31 mouse cellular contexts compared by ENCODE assay signal in the genomic region with DNA sequence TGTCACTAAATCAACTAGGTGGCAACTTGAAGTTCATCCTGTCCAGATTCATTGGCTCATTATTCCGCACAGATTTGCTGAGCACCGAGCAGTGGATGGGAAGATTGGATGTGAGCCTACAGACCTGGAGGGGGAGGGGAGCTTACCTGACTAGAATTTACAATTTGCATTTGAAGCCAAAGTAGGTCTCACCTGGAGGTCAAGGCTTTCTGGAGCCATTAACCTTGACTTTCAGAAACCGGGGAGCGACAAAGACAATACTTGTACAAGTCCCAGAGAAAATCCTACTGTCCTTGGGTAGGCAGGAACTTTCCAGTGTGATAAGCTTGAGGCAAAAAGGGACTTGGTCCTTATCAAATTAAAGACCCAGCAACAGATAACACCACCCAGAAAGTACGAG. TPM values are rescaled to one million over a fixed set of nuclear protein-coding genes. Genes with fewer than 3 reads are reported as not detected.
DNase-seq lines count a peak whose midpoint lies in the region; ATAC-seq and TF ChIP-seq lines count a peak whose summit lies in the region.
"Had no signal": no experiment of that assay in that cellular context is flagged by ENCODE, and none has a peak within 500 bp of the region (broad histone marks: within the 10 kb centered on the region; RNA-seq: fewer than 3 reads in every experiment).

No protein-coding gene starts in this region.

- peak overlapping the region; percentile 19; the same call in 1 of the 2 replicates for H3K4me2 ChIP-seq in heart, embryonic 11.5 days
- H3K4me2 ChIP-seq in kidney, embryonic 16.5 days (replicated peaks; ENCODE audit: low read depth, low read length), result no peak overlapping the region
- H3K4me2 ChIP-seq: embryonic facial prominence, embryonic 13.5 days; embryonic facial prominence, embryonic 15.5 days; forebrain, embryonic 12.5 days had no signal

- TF ChIP-seq CTCF in heart, adult 2 months (IDR thresholded peaks at IDR 0.05), result no peak
- no peak for TF ChIP-seq CTCF in ES-Bruce4 (IDR thresholded peaks at IDR 0.05; ENCODE audit: low read depth, low read length)

- peaks cover 5% of the 10 kb centered on the region; the same call in 1 of the 2 replicates for H3K4me1 ChIP-seq in heart, embryonic 11.5 days (ENCODE audit: control insufficient read depth, insufficient read depth, low read length)
- H3K4me1 ChIP-seq in heart, adult 2 months (ENCODE audit: control insufficient read depth, insufficient read depth, low read length), result no peaks in the 10 kb centered on the region
- H3K4me1 ChIP-seq in kidney, embryonic 16.5 days (ENCODE audit: insufficient read depth, low read length), result no peaks in the 10 kb centered on the region
- no peaks in the 10 kb centered on the region for H3K4me1 ChIP-seq in ES-Bruce4 (ENCODE audit: control insufficient read depth, insufficient read depth, low read length)
- H3K4me1 ChIP-seq: embryonic facial prominence, embryonic 13.5 days; embryonic facial prominence, embryonic 15.5 days; forebrain, embryonic 12.5 days had no signal

- TF ChIP-seq POLR2A in heart, adult 2 months (IDR thresholded peaks at IDR 0.05; ENCODE audit: insufficient read depth, low read depth, low read length), result no peak
- TF ChIP-seq POLR2A in ES-Bruce4 (IDR thresholded peaks at IDR 0.05; ENCODE audit: insufficient read depth, low read length), result no peak

- H3K9ac ChIP-seq in heart, embryonic 11.5 days (ENCODE audit: low read depth, low read length), result no peak overlapping the region
- no peak overlapping the region for H3K9ac ChIP-seq in heart, adult 2 months (ENCODE audit: low read depth, low read length)
- H3K9ac ChIP-seq in kidney, embryonic 16.5 days (replicated peaks; ENCODE audit: low read length), result no peak overlapping the region
- no peak overlapping the region for H3K9ac ChIP-seq in ES-Bruce4 (ENCODE audit: low read depth, poor library complexity, severe bottlenecking)
- H3K9ac ChIP-seq: embryonic facial prominence, embryonic 13.5 days; embryonic facial prominence, embryonic 15.5 days; forebrain, embryonic 12.5 days had no signal

- no peaks in the 10 kb centered on the region for H3K9me3 ChIP-seq in heart, embryonic 11.5 days (replicated peaks; ENCODE audit: control insufficient read depth, low read length)
- no peaks in the 10 kb centered on the region for H3K9me3 ChIP-seq in kidney, embryonic 16.5 days (ENCODE audit: low read length)
- no peaks in the 10 kb centered on the region for H3K9me3 ChIP-seq in ES-Bruce4 (replicated peaks; ENCODE audit: control insufficient read depth, insufficient read depth, low read length, poor library complexity, severe bottlenecking)
- H3K9me3 ChIP-seq: embryonic facial prominence, embryonic 13.5 days; embryonic facial prominence, embryonic 15.5 days; forebrain, embryonic 10.5 days; forebrain, embryonic 12.5 days had no signal

- WGBS in heart, embryonic 11.5 days (ENCODE audit: insufficient replicate concordance), result 48% methylated on average over 5 of the region's 5 CpGs
- 50% methylated on average over 5 of the region's 5 CpGs for WGBS in heart, adult 2 months
- 65% methylated on average over 5 of the region's 5 CpGs for WGBS in kidney, embryonic 16.5 days

- no peak for DNase-seq in heart, adult 2 months
- DNase-seq in kidney, adult 9 months, result peak; percentile 23
- DNase-seq in R1 (ENCODE audit: low read depth, low spot score), result peak; percentile 80
- no peak for DNase-seq in ovary, adult 18-20 months (ENCODE audit: low spot score)
- DNase-seq in lung, postnatal 10 days, result no peak
- DNase-seq: adrenal gland, adult 8-10 months; adrenal gland, postnatal 14 days; adrenal gland, postnatal 36 days; B cell, adult 2 months; cerebellum, adult 11 months; cerebellum, adult 18-20 months; cerebellum, adult 8-10 months; cerebellum, adult 9-11 months; cerebellum, postnatal 14 days; cerebellum, postnatal 36 days; embryo, embryonic 11 days had no signal

- H3K4me3 ChIP-seq in heart, embryonic 11.5 days (ENCODE audit: low read depth, low read length), result no peak overlapping the region
- H3K4me3 ChIP-seq in heart, adult 2 months, result no peak overlapping the region
- no peak overlapping the region for H3K4me3 ChIP-seq in kidney, embryonic 16.5 days (ENCODE audit: low read length)
- no peak overlapping the region for H3K4me3 ChIP-seq in ES-Bruce4 (ENCODE audit: low read depth, low read length)
- H3K4me3 ChIP-seq: embryonic facial prominence, embryonic 13.5 days; embryonic facial prominence, embryonic 15.5 days; erythroblast, embryonic 14.5 days; forebrain, embryonic 10.5 days; forebrain, embryonic 12.5 days had no signal

- H3K27ac ChIP-seq in heart, embryonic 11.5 days (ENCODE audit: low read depth, low read length), result no peak overlapping the region
- H3K27ac ChIP-seq in heart, adult 2 months, result no peak overlapping the region
- H3K27ac ChIP-seq in kidney, embryonic 16.5 days (ENCODE audit: low read length), result no peak overlapping the region
- H3K27ac ChIP-seq in ES-Bruce4 (ENCODE audit: insufficient read depth, low read length), result no peak overlapping the region; the same call in 1 of the 2 replicates
- H3K27ac ChIP-seq: embryonic facial prominence, embryonic 13.5 days; embryonic facial prominence, embryonic 15.5 days; forebrain, embryonic 10.5 days; forebrain, embryonic 12.5 days had no signal

- TF ChIP-seq EP300 in heart, adult 2 months (IDR thresholded peaks at IDR 0.05; ENCODE audit: insufficient read depth, low read depth, low read length), result no peak
- TF ChIP-seq EP300 in ES-Bruce4 (IDR thresholded peaks at IDR 0.05; ENCODE audit: insufficient read depth, low read depth, low read length), result 0 out of 2 replicates have a peak, but pooled peaks have one; percentile 40

- no peak for ATAC-seq in heart, embryonic 11.5 days (replicated peaks; ENCODE audit: insufficient number of reproducible peaks, low FRiP score, low TSS enrichment)
- ATAC-seq in kidney, embryonic 16.5 days (ENCODE audit: low FRiP score, low TSS enrichment), result no peak
- ATAC-seq: activated CD4-positive, CD25-positive, alpha-beta regulatory T cell, adult 4 months; CD4-positive, CD25-positive, alpha-beta regulatory T cell, adult 4 months; forebrain, embryonic 14.5 days; forebrain, embryonic 16.5 days; Patski had no signal

- H3K36me3 ChIP-seq in heart, embryonic 11.5 days (ENCODE audit: control insufficient read depth, insufficient read depth, low read length), result no peaks in the 10 kb centered on the region
- H3K36me3 ChIP-seq in heart, adult 2 months (ENCODE audit: control insufficient read depth, insufficient read depth, low read length), result no peaks in the 10 kb centered on the region
- H3K36me3 ChIP-seq in kidney, embryonic 16.5 days (ENCODE audit: insufficient read depth, low read length), result no peaks in the 10 kb centered on the region
- no peaks in the 10 kb centered on the region for H3K36me3 ChIP-seq in ES-Bruce4 (ENCODE audit: control insufficient read depth, insufficient read depth, low read length, poor library complexity, severe bottlenecking)
- H3K36me3 ChIP-seq: embryonic facial prominence, embryonic 13.5 days; embryonic facial prominence, embryonic 15.5 days; forebrain, embryonic 10.5 days; forebrain, embryonic 12.5 days; G1E had no signal

- H3K79me2 ChIP-seq in heart, adult 2 months (replicated peaks; ENCODE audit: control insufficient read depth, insufficient read depth, low read length), result no peaks in the 10 kb centered on the region

- no peaks in the 10 kb centered on the region for H3K27me3 ChIP-seq in heart, embryonic 11.5 days (ENCODE audit: control insufficient read depth, insufficient read depth, low read length)
- H3K27me3 ChIP-seq in heart, adult 2 months (ENCODE audit: control insufficient read depth, insufficient read depth, low read length), result no peaks in the 10 kb centered on the region; the same call in 1 of the 2 replicates
- no peaks in the 10 kb centered on the region for H3K27me3 ChIP-seq in kidney, embryonic 16.5 days (ENCODE audit: insufficient read depth, low read length)
- H3K27me3 ChIP-seq in ES-Bruce4 (ENCODE audit: control insufficient read depth, insufficient read depth, low read length, poor library complexity, severe bottlenecking), result no peaks in the 10 kb centered on the region
- H3K27me3 ChIP-seq: CH12.LX; embryonic facial prominence, embryonic 13.5 days; embryonic facial prominence, embryonic 15.5 days; forebrain, embryonic 12.5 days; Patski had no signal

- intact Hi-C loops in heart, adult 2 months (cut with DNase I), result no loop called here

RNA-seq across cellular contexts. Expression of gene Prdm2, which starts 15.2 kb away (rescaled TPM):
- 8.1 and 11.0 TPM in 2 replicates for polyA plus RNA-seq in heart, embryonic 11.5 days (2014; fragmentation: Nextera tagmentation; extraction: Ambion mirVana)
- total RNA-seq in heart, adult 2 months (2021), result 10 to 100 TPM; 20.1 to 22.0 TPM
- polyA plus RNA-seq in heart, adult 2 months (2012; rRNA removed), result 9.3 and 12.4 TPM in 2 replicates
- polyA plus RNA-seq in kidney, embryonic 16.5 days (2015; fragmentation: Nextera tagmentation; extraction: Ambion mirVana), result 9.7 and 11.6 TPM in 2 replicates
- polyA plus RNA-seq in ES-Bruce4 (2011; ENCODE audit: insufficient read depth, insufficient read length, low read depth, missing spikeins), result 34.9 and 38.2 TPM in 2 replicates

Comparison
In these comparisons a context has a peak if more than half of its experiments do, and no peak if none do; other contexts are left out.
1. DNase-seq: peak in kidney, adult 9 months (single experiment) and R1 (single experiment); none in heart, adult 2 months (0 of 2), ovary, adult 18-20 months (single experiment) and lung, postnatal 10 days (single experiment).